Mouse (Mus musculus) intestine, embryonic 15.5 days (tissue): ENCODE measurements at regions not wholly inside any gene's neighbourhood (a gene's known extent, or its start where the extent isn't known, plus 50 kb on each side); places are given as distances from the start of the nearest gene placed in this dataset.

Source experiments
- ATAC-seq: fragments of 200-750 bp; cut with Nextera tagmentation; 2 replicates; pipeline ENCODE4 v1.8.0; 2017; ENCODE audit warnings: moderate TSS enrichment, moderate library complexity
- H3K27ac ChIP-seq: fragments of 300-500 bp; sonication (generic); 2 replicates; pipeline ENCODE4 v1.5.1; 2015; ENCODE audit warnings: mild to moderate bottlenecking, inconsistent platforms
- H3K27me3 ChIP-seq: fragments of 300-500 bp; sonication (generic); replicated peaks from 2 replicates; pipeline ENCODE4 v1.6.1; 2015; ENCODE audit warnings: inconsistent platforms
- H3K36me3 ChIP-seq: fragments of 300-500 bp; sonication (generic); 2 replicates; pipeline ENCODE4 v1.6.1; 2015; ENCODE audit warnings: inconsistent platforms
- H3K4me1 ChIP-seq: fragments of 300-500 bp; sonication (generic); replicated peaks from 2 replicates; pipeline ENCODE4 v1.6.1; 2015; ENCODE audit warnings: inconsistent platforms
- H3K4me2 ChIP-seq: fragments of 300-500 bp; sonication (generic); replicated peaks from 2 replicates; pipeline ENCODE4 v1.6.1; 2015; ENCODE audit warnings: mild to moderate bottlenecking, inconsistent platforms
- H3K4me3 ChIP-seq: fragments of 300-500 bp; sonication (generic); replicated peaks from 2 replicates; pipeline ENCODE4 v1.5.1; 2015; ENCODE audit warnings: inconsistent platforms
- H3K9ac ChIP-seq: fragments of 300-500 bp; sonication (generic); 2 replicates; pipeline ENCODE4 v1.6.1; 2015; ENCODE audit warnings: inconsistent platforms
- H3K9me3 ChIP-seq: fragments of 300-500 bp; sonication (generic); 2 replicates; pipeline ENCODE4 v1.6.1; 2016; ENCODE audit warnings: inconsistent platforms
- WGBS: fragments of 180-500 bp; shearing (Covaris S2); methylation state at CpG from one replicate; pipeline ENCODE4 v1.1.7; 2015; 5-methylcytosine and 5-hydroxymethylcytosine counted together

- Histone ChIP-seq H3K9me3 (no peaks in the 10 kb centered on the region), H3K36me3 (no peaks in the 10 kb centered on the region), H3K27me3 (no peaks in the 10 kb centered on the region), H3K4me1 (no peaks in the 10 kb centered on the region), H3K27ac (no peak overlapping the region), H3K4me3 (no peak overlapping the region), H3K9ac (no peak overlapping the region), H3K4me2 (no peak overlapping the region)
- ATAC-seq: no peak
- 49% methylated on average over 3 of the region's 3 CpGs for WGBS
These were observed 424.8 kb upstream of the Flrt2 start for GRCm38 (mm10) chr12:95267187-95267586.

- WGBS: 85% methylated on average over 2 of the region's 2 CpGs
- Histone ChIP-seq H3K9me3 (no peaks in the 10 kb centered on the region), H3K4me1 (no peaks in the 10 kb centered on the region), H3K36me3 (no peaks in the 10 kb centered on the region), H3K27ac (no peak overlapping the region), H3K4me3 (no peak overlapping the region), H3K27me3 (no peaks in the 10 kb centered on the region), H3K4me2 (no peak overlapping the region), H3K9ac (no peak overlapping the region)
- ATAC-seq: no peak
These were observed 386.6 kb upstream of the Flrt2 start for GRCm38 (mm10) chr12:95305386-95305785.

GRCm38 (mm10) chr12:95315151-95315750, 376.8 kb upstream of the Flrt2 start:
- ATAC-seq: no peak
- WGBS: 82% methylated on average over 2 of the region's 2 CpGs
- Histone ChIP-seq H3K27ac (no peak overlapping the region), H3K27me3 (no peaks in the 10 kb centered on the region), H3K36me3 (no peaks in the 10 kb centered on the region), H3K9me3 (no peaks in the 10 kb centered on the region), H3K4me1 (no peaks in the 10 kb centered on the region), H3K4me3 (no peak overlapping the region), H3K4me2 (no peak overlapping the region), H3K9ac (no peak overlapping the region)

GRCm38 (mm10) chr12:95316820-95317219, 375.2 kb upstream of the Flrt2 start:
- H3K27ac ChIP-seq: no peak overlapping the region
- H3K4me1 ChIP-seq: no peaks in the 10 kb centered on the region
- H3K9ac ChIP-seq: no peak overlapping the region
- no peak for ATAC-seq
- no peaks in the 10 kb centered on the region for H3K36me3 ChIP-seq
- H3K9me3 ChIP-seq: no peaks in the 10 kb centered on the region
- H3K4me3 ChIP-seq: no peak overlapping the region
- WGBS: 42% methylated on average over 1 of the region's 1 CpGs
- no peak overlapping the region for H3K4me2 ChIP-seq
- H3K27me3 ChIP-seq: no peaks in the 10 kb centered on the region

- H3K4me1 ChIP-seq: no peaks in the 10 kb centered on the region
- H3K4me3 ChIP-seq: no peak overlapping the region
- no peaks in the 10 kb centered on the region for H3K27me3 ChIP-seq
- H3K27ac ChIP-seq: no peak overlapping the region
- 89% methylated on average over 3 of the region's 3 CpGs for WGBS
- no peak overlapping the region for H3K4me2 ChIP-seq
- no peaks in the 10 kb centered on the region for H3K9me3 ChIP-seq
- no peak for ATAC-seq
- no peaks in the 10 kb centered on the region for H3K36me3 ChIP-seq
- H3K9ac ChIP-seq: no peak overlapping the region
These were observed 370.3 kb upstream of the Flrt2 start for GRCm38 (mm10) chr12:95321693-95322092.

GRCm38 (mm10) chr12:95329666-95330065, 362.4 kb upstream of the Flrt2 start:
- Histone ChIP-seq H3K27me3 (no peaks in the 10 kb centered on the region), H3K27ac (no peak overlapping the region), H3K4me1 (no peaks in the 10 kb centered on the region), H3K4me2 (no peak overlapping the region), H3K4me3 (no peak overlapping the region), H3K9ac (no peak overlapping the region), H3K9me3 (no peaks in the 10 kb centered on the region), H3K36me3 (no peaks in the 10 kb centered on the region)
- WGBS: 97% methylated on average over 1 of the region's 1 CpGs
- ATAC-seq: no peak

GRCm38 (mm10) chr12:95347786-95348185, 344.2 kb upstream of the Flrt2 start:
- Histone ChIP-seq H3K4me1 (no peaks in the 10 kb centered on the region), H3K36me3 (no peaks in the 10 kb centered on the region), H3K4me3 (no peak overlapping the region), H3K4me2 (no peak overlapping the region), H3K27ac (no peak overlapping the region), H3K9ac (no peak overlapping the region), H3K27me3 (no peaks in the 10 kb centered on the region), H3K9me3 (no peaks in the 10 kb centered on the region)
- WGBS: 88% methylated on average over 5 of the region's 5 CpGs
- ATAC-seq: no peak

GRCm38 (mm10) chr12:95355151-95355550, 336.9 kb upstream of the Flrt2 start:
- Histone ChIP-seq H3K36me3 (no peaks in the 10 kb centered on the region), H3K9me3 (no peaks in the 10 kb centered on the region), H3K4me3 (no peak overlapping the region), H3K27ac (no peak overlapping the region), H3K4me1 (no peaks in the 10 kb centered on the region), H3K4me2 (no peak overlapping the region; the same call in 1 of the 2 replicates), H3K9ac (no peak overlapping the region), H3K27me3 (no peaks in the 10 kb centered on the region)
- 38% methylated on average over 6 of the region's 6 CpGs for WGBS
- no peak for ATAC-seq

- Histone ChIP-seq H3K27me3 (no peaks in the 10 kb centered on the region), H3K4me3 (no peak overlapping the region), H3K9ac (no peak overlapping the region), H3K4me2 (no peak overlapping the region), H3K36me3 (no peaks in the 10 kb centered on the region), H3K9me3 (no peaks in the 10 kb centered on the region), H3K27ac (no peak overlapping the region), H3K4me1 (no peaks in the 10 kb centered on the region)
- peak; percentile 93 for ATAC-seq
- 21% methylated on average over 3 of the region's 3 CpGs for WGBS
These were observed 307.6 kb upstream of the Flrt2 start for GRCm38 (mm10) chr12:95384248-95384964.

- H3K36me3 ChIP-seq: no peaks in the 10 kb centered on the region
- no peaks in the 10 kb centered on the region for H3K27me3 ChIP-seq
- 44% methylated on average over 3 of the region's 3 CpGs for WGBS
- no peak overlapping the region for H3K9ac ChIP-seq
- H3K4me2 ChIP-seq: no peak overlapping the region
- H3K9me3 ChIP-seq: no peaks in the 10 kb centered on the region
- H3K4me3 ChIP-seq: no peak overlapping the region
- H3K27ac ChIP-seq: no peak overlapping the region
- H3K4me1 ChIP-seq: no peaks in the 10 kb centered on the region
- ATAC-seq: no peak
These were observed 306.3 kb upstream of the Flrt2 start for GRCm38 (mm10) chr12:95385688-95386087.

- ATAC-seq: no peak
- H3K27me3 ChIP-seq: no peaks in the 10 kb centered on the region
- WGBS: 92% methylated on average over 2 of the region's 2 CpGs
These were observed 303.8 kb upstream of the Flrt2 start for GRCm38 (mm10) chr12:95388185-95388584.

GRCm38 (mm10) chr12:95392821-95393220, 299.2 kb upstream of the Flrt2 start:
- H3K4me1 ChIP-seq: no peaks in the 10 kb centered on the region
- H3K4me3 ChIP-seq: no peak overlapping the region
- H3K4me2 ChIP-seq: no peak overlapping the region
- H3K36me3 ChIP-seq: no peaks in the 10 kb centered on the region
- no peak for ATAC-seq
- WGBS: 45% methylated on average over 1 of the region's 1 CpGs
- no peak overlapping the region for H3K27ac ChIP-seq
- H3K27me3 ChIP-seq: no peaks in the 10 kb centered on the region
- H3K9ac ChIP-seq: no peak overlapping the region
- no peaks in the 10 kb centered on the region for H3K9me3 ChIP-seq

More at GRCm38 (mm10) chr12:95388185-95388584, 303.8 kb upstream of the Flrt2 start:
- Histone ChIP-seq H3K4me2 (no peak overlapping the region), H3K9ac (no peak overlapping the region), H3K9me3 (no peaks in the 10 kb centered on the region), H3K36me3 (no peaks in the 10 kb centered on the region), H3K27ac (no peak overlapping the region), H3K4me1 (no peaks in the 10 kb centered on the region), H3K4me3 (no peak overlapping the region)

- Histone ChIP-seq H3K4me2 (no peak overlapping the region), H3K27ac (no peak overlapping the region), H3K36me3 (no peaks in the 10 kb centered on the region), H3K27me3 (no peaks in the 10 kb centered on the region), H3K9ac (no peak overlapping the region), H3K4me3 (no peak overlapping the region), H3K9me3 (no peaks in the 10 kb centered on the region), H3K4me1 (no peaks in the 10 kb centered on the region)
- ATAC-seq: no peak
- WGBS: 82% methylated on average over 2 of the region's 2 CpGs
These were observed 297.0 kb upstream of the Flrt2 start for GRCm38 (mm10) chr12:95394991-95395530.
